Mouse (Mus musculus) cerebellum, adult (tissue): ENCODE results near the gene Ctnnd1.
"Not testable (repeated sequence)": the region's sequence is repeated elsewhere in the genome, so short reads cannot be mapped to it uniquely, and the experiment has no call there.

ENCODE experiments used
- ATAC-seq: cut with Nextera tagmentation; 2 replicates; pipeline ENCODE4 v1.9.2; 2017; ENCODE audit warnings: mild to moderate bottlenecking, moderate library complexity, mixed read lengths; ENCODE audit not compliant: insufficient number of reproducible peaks, low FRiP score, low TSS enrichment

Gene Ctnnd1

DNA sequence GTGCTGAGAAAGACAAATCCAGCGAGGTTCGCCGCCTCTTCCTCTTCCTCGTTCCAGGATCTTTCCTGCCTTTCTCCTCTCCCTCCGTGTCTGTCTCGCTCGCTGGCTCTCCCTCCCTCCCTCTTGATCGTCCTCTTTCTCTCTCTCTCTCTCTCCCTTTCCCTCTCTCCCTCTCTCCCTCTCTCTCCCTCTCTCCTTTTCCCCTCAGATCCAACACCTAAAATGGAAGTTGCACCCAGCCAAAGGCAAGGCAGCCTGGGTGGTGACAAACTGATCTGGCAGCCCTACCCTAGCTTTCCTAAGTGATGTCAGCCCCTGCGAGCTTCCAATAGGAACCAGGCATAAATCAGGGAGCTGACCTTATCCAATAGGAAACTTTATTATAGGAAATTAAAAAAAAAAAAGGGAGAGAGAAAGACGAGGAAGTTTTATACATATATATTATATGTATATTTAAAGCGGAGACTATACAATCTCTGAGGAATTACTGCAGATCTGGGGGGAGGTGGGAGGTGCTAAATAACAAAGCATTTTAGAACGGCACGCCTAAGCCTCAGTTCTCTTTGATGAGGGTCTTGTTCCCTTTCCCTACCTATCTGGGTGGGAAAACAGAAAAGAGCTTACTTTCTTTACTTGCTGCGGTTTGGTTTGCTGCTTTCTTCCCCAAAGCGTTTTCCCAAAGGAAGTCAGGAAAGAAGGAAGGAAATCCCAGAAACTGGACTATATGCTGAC is at the start of gene Ctnnd1:
TSS of gene Ctnnd1 (minus strand) at position 302 of the 732 bp plus-strand sequence.
- peak; percentile 100 for ATAC-seq

DNA sequence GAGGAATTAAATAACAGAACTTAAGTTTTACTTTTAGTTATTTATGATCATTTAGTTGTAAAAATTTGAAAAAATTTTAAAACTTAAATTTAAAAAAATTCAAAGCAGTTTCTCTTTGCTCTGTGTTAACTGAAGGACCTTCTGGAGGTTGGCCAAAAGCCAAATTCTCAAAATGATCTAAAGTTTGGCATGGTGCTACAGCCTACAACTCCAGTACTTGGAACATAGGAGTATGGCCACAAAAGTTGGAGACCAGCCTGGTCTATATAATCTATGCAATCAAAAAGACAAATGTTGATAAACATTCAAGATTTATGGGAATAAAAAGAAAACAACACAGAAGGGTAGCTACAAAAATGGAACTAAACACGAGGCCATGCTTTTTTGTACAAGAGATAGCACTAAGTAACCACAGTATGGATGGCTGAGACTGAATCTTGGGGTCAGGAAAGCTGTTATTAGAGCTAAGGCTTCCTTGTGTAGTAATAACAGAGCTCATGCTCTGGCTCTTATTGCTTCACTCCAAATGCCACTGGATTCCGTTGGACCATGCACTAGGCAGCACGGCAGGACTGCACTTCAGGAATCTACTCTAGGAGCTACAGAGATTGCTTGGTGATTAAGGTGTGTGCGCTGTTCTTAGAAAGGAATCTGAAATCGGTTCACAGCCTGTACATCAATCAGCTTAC is 44.6 kb upstream of the Ctnnd1 start:
- ATAC-seq, result no peak

DNA sequence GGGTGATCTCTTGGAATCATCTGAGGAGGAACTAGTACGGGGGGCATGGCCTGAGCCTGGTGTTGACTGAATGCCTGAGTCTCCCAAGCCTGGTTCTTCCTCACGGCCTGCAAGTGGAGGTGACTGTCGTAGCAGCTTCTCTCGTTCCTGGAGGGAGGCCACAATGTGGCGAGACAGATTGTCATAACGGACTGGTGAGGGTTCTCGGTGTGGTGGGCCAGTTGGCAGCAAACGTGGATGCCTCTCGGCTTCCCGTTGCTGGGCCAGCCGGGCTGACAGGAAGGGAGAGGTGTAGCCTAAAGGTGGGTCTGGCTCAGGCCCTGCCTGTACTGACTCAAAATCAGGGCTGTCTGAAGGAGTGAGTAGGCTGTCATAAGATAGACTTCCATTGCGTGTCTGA is 39.5 kb upstream of the Ctnnd1 start:
- peak; percentile 38 for ATAC-seq

DNA sequence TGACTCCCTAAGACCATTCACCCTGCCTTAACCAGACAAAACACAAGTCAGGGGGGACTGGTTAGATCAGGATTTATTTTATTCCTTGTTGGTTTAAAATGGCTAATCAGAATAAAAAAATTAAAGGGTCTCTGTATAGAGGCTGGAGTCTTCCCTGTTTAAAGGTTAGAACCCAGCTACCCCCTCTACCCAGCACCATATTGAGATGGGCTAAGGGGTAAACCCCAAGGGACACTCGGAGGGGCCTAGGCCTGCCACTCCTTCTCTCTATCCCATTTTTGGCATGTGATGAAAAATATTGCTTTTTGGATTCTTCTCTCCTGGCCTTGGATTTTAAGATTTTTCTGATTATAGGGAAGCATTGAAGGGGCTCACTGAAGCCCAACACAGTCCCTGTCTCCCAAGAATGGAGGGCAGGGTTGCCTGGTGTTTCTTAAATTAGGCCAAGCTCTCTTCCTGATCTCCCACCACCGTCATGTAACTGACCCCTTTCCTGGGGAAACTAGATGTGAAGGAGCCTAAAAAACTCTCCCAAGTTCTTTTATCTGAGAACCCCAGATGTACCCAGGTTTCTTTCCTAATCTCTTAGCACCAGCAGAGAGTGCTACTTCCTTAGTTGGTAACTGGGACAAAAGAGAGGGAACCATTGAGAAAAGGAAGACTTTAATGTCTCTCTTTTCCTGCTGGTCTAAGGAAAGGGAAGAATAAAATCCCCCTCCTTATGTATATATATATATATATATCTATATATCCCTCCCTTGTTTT is 37.7 kb upstream of the Ctnnd1 start:
- ATAC-seq, result no peak

GRCm38 (mm10) chr2:84682605-84683183 is 32.1 kb upstream of the Ctnnd1 start:
- no peak for ATAC-seq

- no peak for ATAC-seq
Observed at GRCm38 (mm10) chr2:84679016-84679415, 28.5 kb upstream of the Ctnnd1 start, which contains the start of gene Tmx2. Gene Tmx2 (minus strand): TSS chr2:84679140.

- peak; percentile 99 for ATAC-seq
Observed at GRCm38 (mm10) chr2:84677968-84678880, 27.7 kb upstream of the Ctnnd1 start, which contains the start of the genes Gm28635 and Med19. Gene Gm28635 (minus strand): TSS chr2:84678041. Gene Med19 (plus strand): TSS chr2:84678402.

- peak; percentile 60 for ATAC-seq
Observed at GRCm38 (mm10) chr2:84677270-84677967, 26.9 kb upstream of the Ctnnd1 start.

DNA sequence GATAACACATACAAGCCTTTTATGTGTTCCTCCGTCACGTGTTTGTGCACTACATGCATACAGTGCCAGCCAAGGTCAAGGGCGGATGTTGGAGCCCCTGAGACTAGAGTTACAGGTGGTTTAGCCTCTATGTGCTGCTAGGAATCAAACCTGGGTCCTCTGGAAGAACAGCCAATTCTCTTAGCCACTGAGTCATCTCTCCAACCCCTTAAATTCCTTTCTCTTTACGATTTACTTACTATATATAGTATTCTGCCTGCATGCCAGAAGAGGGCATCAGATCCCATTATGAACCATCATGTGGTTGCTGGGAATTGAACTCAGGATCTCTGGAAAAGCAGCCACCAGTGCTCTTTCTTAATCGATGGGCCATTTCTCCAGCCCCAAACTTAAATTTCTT is 21.0 kb upstream of the Ctnnd1 start:
- ATAC-seq, result not testable (repeated sequence)

DNA sequence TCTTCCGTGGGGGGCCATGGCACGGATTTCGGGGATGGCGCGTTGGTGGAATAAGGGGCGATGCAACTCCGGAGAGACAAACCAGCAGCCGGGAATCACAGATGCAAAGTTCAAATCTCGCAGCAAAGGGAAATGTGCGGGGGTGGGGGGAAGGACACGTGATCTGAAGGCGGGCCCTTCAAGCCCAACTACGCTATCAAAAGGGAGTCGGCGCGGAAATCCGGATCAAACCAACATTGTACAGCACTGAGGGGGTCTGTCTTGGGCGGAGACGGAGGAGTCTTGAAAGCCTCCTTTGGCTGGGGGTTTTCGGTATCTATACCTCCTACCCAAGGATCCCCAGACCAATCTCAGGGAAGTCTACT is 20.0 kb upstream of the Ctnnd1 start, which contains the start of gene Selenoh:
TSS of gene Selenoh (minus strand) at position 202 of the 365 bp plus-strand sequence.
- peak; percentile 90 for ATAC-seq

- peak; percentile 57 for ATAC-seq
Observed at GRCm38 (mm10) chr2:84669828-84670568, 19.4 kb upstream of the Ctnnd1 start.

DNA sequence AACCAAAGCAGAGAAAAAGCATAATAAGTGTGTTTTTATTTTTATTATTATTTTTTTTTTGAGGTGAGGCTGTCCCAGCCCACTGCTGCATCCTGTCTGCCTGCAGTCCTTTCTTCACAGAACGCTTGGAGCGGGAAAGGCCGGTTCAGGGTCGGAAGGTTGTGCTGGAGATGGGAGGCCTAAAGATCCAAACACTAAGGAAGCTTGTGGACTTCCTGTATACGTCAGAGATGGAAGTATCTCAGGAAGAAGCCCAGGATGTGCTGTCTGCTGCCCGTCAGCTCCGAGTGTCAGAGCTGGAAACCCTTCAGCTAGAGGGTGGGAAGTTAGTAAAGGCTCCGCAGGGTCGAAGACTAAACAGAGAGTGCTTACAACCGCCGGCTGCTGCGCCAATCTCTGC is 15.5 kb upstream of the Ctnnd1 start:
- ATAC-seq, result no peak

- no peak for ATAC-seq
Observed at GRCm38 (mm10) chr2:84662866-84663265, 12.3 kb upstream of the Ctnnd1 start.

- no peak for ATAC-seq
Observed at GRCm38 (mm10) chr2:84660253-84660652, 9.7 kb upstream of the Ctnnd1 start.

DNA sequence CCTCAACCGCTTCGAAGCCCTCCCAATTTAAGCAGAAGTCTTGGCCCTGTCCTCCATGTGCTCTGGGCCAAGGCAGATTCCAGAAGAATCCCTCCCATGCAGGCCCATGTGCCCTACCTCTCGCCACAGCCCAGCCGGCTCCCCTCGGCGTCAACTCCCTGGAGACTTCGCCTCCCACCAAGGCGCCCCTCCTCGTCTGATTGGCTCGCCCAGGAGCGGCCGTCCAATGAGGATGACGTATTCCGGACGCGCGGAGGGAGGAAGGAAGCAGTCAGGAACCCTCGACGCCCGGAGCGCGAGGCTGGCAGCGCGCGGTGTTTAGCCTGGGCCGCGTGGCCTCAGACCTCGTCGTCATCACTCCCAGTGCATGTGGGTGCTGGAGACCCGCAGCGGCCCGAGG is 8.2 kb upstream of the Ctnnd1 start, which contains the start of gene Btbd18:
TSS of gene Btbd18 (plus strand) at position 274 of the 400 bp plus-strand sequence.
- ATAC-seq, result no peak

DNA sequence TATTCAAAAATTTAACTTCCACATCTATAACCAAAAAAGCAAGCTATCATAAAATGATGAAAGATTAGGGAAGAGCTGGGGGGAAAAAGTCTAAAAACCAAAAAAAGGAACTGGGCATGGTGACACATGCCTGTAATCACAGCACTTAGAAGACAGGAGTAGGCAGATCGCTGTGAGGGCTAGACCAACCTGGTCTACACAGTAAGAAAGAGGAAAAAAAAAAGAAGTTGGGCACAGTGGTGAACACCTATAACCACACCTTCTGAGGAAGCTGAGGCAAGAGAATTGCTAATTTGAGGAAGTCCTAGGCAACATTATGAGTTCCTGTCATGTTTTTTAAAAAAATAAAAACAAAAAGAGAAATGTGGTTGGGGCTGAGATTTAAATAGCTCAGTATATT is 5.3 kb upstream of the Ctnnd1 start:
- ATAC-seq, result no peak

DNA sequence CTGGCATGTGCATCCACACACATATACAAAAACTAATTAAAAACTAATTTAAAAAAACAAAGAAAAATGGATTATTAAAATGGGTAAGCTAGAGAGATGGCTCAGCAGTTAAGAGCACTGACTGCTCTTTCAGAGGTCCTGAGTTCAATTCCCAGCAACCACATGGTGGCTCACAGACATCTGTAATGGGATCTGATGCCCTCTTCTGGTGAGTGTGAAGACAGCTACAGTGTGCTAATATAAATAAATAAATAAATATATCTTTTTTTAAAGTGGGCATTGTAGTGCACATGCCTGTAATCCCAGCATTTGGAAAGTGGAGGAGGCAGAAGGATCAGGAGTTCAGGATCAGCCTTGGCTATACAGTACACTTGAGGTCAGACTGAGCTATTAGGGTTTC is 2.8 kb upstream of the Ctnnd1 start:
- no peak for ATAC-seq

GRCm38 (mm10) chr2:84649674-84650073 is 891 bp downstream of the Ctnnd1 start:
- ATAC-seq, result no peak
